Mouse (Mus musculus) megakaryocyte-erythroid progenitor cell, adult 5-6 weeks (primary cell): ENCODE data around the gene Iqce. TPM values are rescaled to one million over a fixed set of nuclear protein-coding genes. Genes with fewer than 3 reads are reported as not detected.

ENCODE experiments used
- ATAC-seq: replicated peaks from 2 replicates; pipeline ENCODE4 v1.8.0; 2016; ENCODE audit warnings: mild to moderate bottlenecking, inconsistent platforms; ENCODE audit not compliant: severe bottlenecking, poor library complexity, low FRiP score, low TSS enrichment
- total RNA-seq, 2 experiments: library from RNA; stranded (forward) in 1 of 2; stranded (reverse) in 1 of 2; fragments of 200-1000, 215-1000 nt in 1 of 2; fragments of >200 nt in 1 of 2; fragmentation: Nextera tagmentation in 1 of 2; gene quantifications; 2 replicates each; pipeline ENCODE4 v1.2.3; 2014 to 2017

Iqce gene
- total RNA-seq (2014; fragmentation: Nextera tagmentation) (23.0 and 24.6 TPM in 2 replicates), total RNA-seq (2017) (5.6 and 13.0 TPM in 2 replicates)

- peak; percentile 65 for ATAC-seq
Measured at GRCm38 (mm10) chr5:140702103-140702513, at the start of gene Iqce. TSS of gene Iqce (minus strand) at chr5:140702378.

DNA sequence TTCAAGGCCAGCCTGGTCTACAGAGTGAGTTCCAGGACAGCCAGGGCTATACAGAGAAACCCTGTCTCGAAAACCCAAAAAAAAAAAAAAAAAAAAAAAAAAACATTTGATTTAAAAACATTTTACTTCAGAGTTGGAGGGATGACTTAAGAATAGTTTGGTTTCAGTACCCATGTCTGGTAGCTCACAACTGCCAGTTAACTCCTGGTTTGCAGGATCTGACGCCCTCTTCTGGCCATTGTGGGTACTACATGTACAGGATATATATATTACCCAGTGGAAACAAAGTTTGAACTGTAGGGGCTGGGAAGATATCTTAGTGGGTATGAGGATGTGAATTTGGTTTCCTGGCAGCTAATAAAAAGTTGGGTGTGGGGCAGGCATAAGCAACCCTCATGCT is 48.7 kb upstream of the Iqce start:
- ATAC-seq, result 0 out of 2 replicates have a peak, but pooled peaks have one; percentile 9

DNA sequence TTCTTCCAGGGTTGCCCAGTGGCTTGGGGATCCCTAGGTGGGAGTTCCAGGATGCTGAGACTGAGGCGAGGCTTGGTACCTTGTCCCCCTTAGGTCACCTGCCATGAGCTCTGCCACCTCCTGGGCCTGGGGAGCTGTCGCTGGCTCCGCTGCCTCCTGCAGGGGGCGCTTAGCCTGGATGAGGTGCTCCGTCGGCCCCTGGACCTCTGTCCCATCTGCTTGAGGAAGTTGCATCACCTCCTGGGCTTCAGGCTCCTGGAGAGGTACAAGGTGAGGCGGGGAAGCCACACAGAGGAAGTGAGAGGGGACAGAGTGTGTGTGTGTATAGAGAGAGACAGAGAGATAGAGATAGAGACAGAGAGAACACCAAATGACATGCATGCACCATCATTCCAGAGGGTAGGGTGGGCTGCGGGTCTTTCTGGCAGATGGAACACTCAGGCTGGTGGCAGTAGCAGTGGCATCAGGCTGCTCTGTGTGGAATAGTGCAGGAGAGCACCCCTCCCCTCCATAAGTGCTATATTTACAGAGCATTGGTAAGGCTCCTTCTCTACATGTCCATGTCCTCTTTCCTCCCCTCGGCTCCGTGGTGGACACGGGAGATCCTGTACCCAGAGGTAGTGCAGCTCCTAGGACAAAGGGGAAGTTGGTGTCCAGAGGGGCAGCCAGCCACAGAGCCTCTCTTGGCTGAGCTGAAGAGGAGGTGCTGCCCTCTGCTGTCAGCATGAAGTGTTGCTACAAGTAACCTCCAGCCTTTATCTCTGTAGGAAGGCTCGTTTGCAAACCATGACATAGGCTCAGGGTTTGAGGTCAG is 47.1 kb upstream of the Iqce start:
- peak; percentile 79 for ATAC-seq

GRCm38 (mm10) chr5:140748425-140748824 is 46.2 kb upstream of the Iqce start:
- ATAC-seq, result no peak

DNA sequence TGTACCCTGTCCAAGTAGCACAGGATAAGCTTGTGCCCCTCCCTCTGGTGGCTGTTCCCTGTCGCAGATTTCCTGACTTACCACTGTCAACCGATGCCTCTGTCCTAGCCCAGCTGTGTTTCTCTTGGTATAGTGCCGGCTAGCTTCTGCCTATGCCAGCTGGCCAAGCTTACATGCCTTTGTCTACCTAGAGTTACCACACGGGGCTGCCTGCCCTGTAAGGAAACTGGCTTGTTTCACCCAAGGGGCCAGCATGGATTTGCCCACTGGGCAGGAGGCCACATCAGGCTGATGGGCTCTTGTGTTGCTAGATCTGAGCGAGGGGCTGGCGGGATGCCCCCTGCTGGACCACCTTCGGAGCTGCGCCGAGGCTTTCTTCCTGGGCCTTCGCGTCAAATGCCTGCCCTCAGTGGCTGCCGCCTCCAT is 41.5 kb upstream of the Iqce start:
- peak; percentile 28 for ATAC-seq

GRCm38 (mm10) chr5:140741877-140742276 is 39.7 kb upstream of the Iqce start:
- peak; percentile 51; the same call in 1 of the 2 replicates for ATAC-seq

GRCm38 (mm10) chr5:140741040-140741439 is 38.9 kb upstream of the Iqce start:
- ATAC-seq, result no peak

GRCm38 (mm10) chr5:140739813-140740212 is 37.6 kb upstream of the Iqce start:
- no peak for ATAC-seq

DNA sequence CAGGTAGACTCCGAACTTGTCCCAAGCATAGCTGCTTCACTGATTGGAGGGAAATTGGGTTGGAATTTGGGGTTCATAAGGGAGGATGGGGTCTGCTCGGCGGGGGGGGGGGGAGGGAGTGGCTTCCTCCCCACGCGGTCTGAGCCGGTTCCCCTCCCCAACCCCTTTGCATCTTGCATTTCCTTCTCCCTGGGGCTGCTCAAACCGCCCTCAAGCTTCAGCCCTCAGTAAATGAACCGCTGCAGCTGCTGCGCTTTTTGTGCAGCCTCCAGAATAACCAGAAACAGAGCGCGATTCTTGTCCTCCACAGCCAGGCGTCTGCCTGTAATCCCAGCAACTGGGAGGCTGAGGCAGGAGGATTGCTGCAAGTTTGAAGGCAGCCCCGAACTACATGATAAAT is 34.0 kb upstream of the Iqce start:
- ATAC-seq, result no peak

GRCm38 (mm10) chr5:140735297-140735696 is 33.1 kb upstream of the Iqce start:
- peak; percentile 62 for ATAC-seq

GRCm38 (mm10) chr5:140733336-140733735 is 31.2 kb upstream of the Iqce start:
- ATAC-seq, result no peak

DNA sequence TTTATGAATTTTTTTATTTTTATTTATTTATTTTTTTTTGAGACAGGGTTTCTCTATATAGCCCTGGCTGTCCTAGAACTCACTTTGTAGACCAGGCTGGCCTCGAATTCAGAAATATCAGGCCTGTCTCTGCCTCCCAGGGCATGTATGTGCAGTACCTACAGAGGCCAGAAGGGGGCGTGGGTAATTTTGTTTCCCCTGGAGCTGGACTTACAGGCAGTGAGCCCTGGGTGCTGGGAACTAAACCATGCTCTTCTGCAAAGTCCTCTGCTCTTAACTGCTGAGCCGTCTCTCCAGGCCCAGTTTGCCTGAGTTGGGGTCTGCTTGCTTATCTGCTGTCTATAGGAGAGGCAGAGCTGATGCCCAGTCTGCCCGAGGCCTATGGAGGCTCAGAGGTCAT is 30.0 kb upstream of the Iqce start:
- peak; percentile 30; the same call in 1 of the 2 replicates for ATAC-seq

DNA sequence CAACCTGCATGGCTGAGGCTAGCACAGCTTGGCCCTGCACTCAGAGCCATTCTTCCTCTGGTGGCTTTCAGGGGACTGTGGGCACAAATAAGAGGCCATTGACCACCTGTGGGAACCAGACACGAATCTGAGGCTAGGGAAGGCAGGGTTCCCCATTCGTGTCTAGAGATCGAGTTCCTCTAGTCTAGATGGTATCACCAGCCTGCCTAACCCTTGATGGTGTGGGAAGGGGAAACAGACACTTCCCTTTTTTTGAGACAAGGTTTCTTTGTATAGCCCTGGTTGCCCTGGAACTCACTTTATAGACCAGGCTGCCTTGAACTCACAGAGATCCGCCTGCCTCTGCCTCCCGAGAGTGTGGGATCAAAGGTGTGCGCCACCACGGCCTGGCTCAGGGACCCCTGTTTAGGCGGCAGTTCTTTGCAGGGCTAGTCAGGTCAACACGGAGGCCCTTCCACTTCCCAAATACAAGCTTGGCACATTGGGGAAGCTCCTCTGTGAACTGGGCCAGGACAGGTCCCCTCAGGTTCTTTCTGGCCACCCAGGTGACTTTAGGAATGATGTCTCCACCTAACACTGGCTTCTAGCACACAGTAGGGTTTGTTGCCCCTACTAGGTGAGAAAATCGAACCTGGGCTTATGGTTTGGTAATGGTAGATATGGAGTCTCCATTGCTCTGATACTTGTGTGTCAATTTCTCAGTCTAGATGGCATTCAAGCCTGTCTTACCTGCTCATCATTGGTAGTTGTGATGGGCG is 29.0 kb upstream of the Iqce start:
- no peak for ATAC-seq

DNA sequence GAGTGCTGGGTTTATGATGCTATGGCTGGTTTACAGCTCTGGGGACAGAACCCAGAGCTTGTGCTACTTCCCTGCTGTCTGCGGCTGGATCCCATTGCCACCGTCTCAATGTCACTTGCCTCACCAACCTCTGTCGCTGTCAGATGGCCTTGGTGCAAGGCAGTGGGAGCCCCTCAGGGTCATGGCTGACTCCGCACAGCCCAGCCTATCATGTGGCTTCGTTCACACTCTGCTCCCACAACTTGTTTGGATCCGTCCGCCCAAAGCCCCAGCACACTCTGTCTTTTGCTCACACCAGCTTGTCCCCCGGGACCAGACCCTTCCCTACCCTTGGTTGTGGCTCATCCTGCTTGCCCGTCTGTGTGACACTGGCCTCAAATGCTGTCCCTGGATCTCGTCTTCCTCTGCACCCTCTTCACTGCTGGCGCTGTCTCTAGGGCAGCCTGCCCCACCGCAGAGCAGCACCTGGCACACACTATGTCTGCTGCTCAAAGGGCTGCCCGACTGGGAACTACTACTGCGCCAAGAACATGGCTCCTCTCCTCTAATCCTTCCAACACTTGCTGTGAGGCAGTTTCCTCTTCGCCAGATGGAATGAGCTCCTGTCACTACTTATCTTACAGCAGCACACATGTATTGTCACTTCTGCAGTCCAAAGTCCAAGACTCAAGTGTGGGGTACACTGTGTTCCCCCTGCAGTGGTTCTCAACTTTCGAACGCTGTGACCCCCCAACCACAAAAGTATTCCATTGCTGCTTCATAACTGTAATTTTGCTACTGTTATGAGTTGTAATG is 25.0 kb upstream of the Iqce start:
- ATAC-seq, result peak; percentile 18; the same call in 1 of the 2 replicates

GRCm38 (mm10) chr5:140726062-140726839 is 24.1 kb upstream of the Iqce start:
- ATAC-seq, result no peak

GRCm38 (mm10) chr5:140723822-140724221 is 21.6 kb upstream of the Iqce start, which contains the start of gene Amz1:
TSS of gene Amz1 (plus strand) at chr5:140724127.
- no peak for ATAC-seq

DNA sequence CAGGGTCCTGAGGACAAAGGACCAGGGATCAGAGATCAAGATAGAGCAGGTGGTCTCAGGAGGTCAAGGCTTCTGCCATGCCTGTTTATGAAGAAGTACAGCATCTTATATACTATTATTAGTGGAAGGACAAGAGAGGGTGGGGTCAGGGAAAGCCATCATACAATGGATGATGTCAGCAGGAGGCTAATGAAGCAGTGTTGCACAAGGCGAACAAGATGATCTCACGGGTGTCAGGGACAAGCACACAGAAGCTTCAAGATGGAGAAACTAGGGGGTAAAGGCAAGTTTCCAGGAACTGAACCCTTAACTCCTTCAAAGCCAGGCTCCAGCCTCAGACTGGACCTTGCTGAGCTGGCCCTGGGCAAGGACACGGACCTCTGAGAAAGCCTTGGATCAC is 19.9 kb upstream of the Iqce start:
- no peak for ATAC-seq

- ATAC-seq, result no peak
Measured at GRCm38 (mm10) chr5:140720773-140721172, 18.6 kb upstream of the Iqce start.

DNA sequence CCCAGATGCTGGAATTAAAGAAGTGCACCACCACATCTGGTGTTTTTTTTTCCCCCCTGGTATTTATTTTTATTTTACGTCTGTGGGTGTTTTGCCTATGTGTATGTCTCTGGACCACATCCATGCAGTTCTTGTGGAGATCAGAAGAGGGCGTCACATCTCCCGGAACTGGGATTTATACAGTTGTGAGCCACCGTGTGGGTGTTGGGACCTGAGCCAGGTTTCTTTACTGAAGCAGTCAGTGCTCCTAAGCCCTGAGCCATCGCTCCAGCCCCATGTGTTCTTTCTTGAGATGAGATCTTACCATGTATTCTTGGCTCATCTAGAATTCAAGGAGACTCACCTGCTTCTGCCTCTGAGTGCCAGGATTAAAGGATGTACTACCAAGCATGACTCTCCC is 8.9 kb upstream of the Iqce start:
- no peak for ATAC-seq
